Mouse (Mus musculus): ENCODE measurements around the gene Tbc1d21.

DNA sequence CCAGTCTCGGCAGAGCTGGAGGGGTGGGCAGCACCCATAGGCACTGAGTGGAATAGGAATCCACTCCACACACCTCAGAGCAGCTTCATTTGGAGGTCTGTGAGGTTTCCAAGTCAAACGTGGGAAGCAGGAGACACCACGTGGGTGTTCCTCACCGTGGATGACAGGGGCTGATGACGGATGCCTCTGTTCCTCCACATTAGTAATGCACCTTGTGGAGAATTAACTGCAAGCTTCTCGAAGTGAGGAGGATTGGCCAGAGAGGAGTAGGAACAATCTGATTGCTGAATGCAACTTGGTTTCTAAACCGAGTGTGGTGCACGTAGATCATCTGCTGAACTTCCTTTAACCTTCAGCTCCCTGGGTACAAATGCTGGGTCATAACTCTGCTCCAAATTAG lies 1.7 kb upstream of the Tbc1d21 start:
- TF ChIP-seq CTCF (IDR thresholded peaks at IDR 0.05; ENCODE audit: insufficient read depth, low read depth, low read length) (no peak), POLR2A (IDR thresholded peaks at IDR 0.05; ENCODE audit: insufficient read depth, low read depth, low read length) (no peak)
